Mouse (Mus musculus) spleen, adult 2 months (tissue): ENCODE results near the gene Nme4.
"Not testable (repeated sequence)": the region's sequence is repeated elsewhere in the genome, so short reads cannot be mapped to it uniquely, and the experiment has no call there.

Experiments
- CTCF ChIP-seq: fragments of 200-500 bp; IDR thresholded peaks from 2 replicates; pipeline ENCODE4 v1.5.1; 2011; ENCODE audit warnings: mild to moderate bottlenecking, inconsistent platforms; ENCODE audit not compliant: insufficient read depth, insufficient read length, insufficient replicate concordance; ENCODE audit errors: extremely low read depth
- POLR2A ChIP-seq: fragments of 200-500 bp; IDR thresholded peaks from 2 replicates; pipeline ENCODE4 v1.6.1; 2011; ENCODE audit warnings: low read depth, low read length, inconsistent platforms

- TF ChIP-seq POLR2A, CTCF: not testable (repeated sequence)
These were observed 19.1 kb upstream of the Nme4 start for GRCm38 (mm10) chr17:26114461-26114860.
